Mouse (Mus musculus) hindbrain, embryonic 16.5 days (tissue): ENCODE results near the gene Bad. TPM values are rescaled to one million over a fixed set of nuclear protein-coding genes. Genes with fewer than 3 reads are reported as not detected.

ENCODE experiments used
- ATAC-seq: fragments of 200-750 bp; cut with Nextera tagmentation; 2 replicates; pipeline ENCODE4 v1.8.0; 2017; ENCODE audit warnings: moderate TSS enrichment, moderate library complexity
- H3K27ac ChIP-seq: fragments of 300-500 bp; sonication (generic); 2 replicates; pipeline ENCODE4 v1.5.1; 2014; ENCODE audit warnings: low read depth, mild to moderate bottlenecking, control low read depth, low read length, moderate library complexity
- H3K27me3 ChIP-seq: fragments of 300-500 bp; sonication (generic); replicated peaks from 2 replicates; pipeline ENCODE4 v1.6.1; 2014; ENCODE audit warnings: low read length; ENCODE audit not compliant: control insufficient read depth, insufficient read depth
- H3K36me3 ChIP-seq: fragments of 300-500 bp; sonication (generic); 2 replicates; pipeline ENCODE4 v1.6.1; 2014; ENCODE audit warnings: mild to moderate bottlenecking, low read length, moderate library complexity, mixed read lengths; ENCODE audit not compliant: control insufficient read depth, insufficient read depth
- H3K4me1 ChIP-seq: fragments of 300-500 bp; sonication (generic); 2 replicates; pipeline ENCODE4 v1.6.1; 2014; ENCODE audit warnings: low read depth, low read length; ENCODE audit not compliant: control insufficient read depth, insufficient read depth
- H3K4me2 ChIP-seq: fragments of 300-500 bp; sonication (generic); 2 replicates; pipeline ENCODE4 v1.6.1; 2014; ENCODE audit warnings: mild to moderate bottlenecking, low read length, control low read depth, moderate library complexity
- H3K4me3 ChIP-seq: fragments of 300-500 bp; sonication (generic); 2 replicates; pipeline ENCODE4 v1.5.1; 2014; ENCODE audit warnings: mild to moderate bottlenecking, low read length, control low read depth, moderate library complexity
- H3K9ac ChIP-seq: fragments of 300-500 bp; sonication (generic); 2 replicates; pipeline ENCODE4 v1.6.1; 2014; ENCODE audit warnings: low read depth, mild to moderate bottlenecking, control low read depth, low read length, moderate library complexity
- H3K9me3 ChIP-seq: fragments of 300-500 bp; sonication (generic); 2 replicates; pipeline ENCODE4 v1.6.1; 2014; ENCODE audit warnings: mild to moderate bottlenecking, low read length, moderate library complexity; ENCODE audit not compliant: control insufficient read depth
- WGBS: fragments of 180-500 bp; shearing (Covaris S2); extraction: QIAGEN DNeasy Blood & Tissue Kit; methylation state at CpG from one replicate; pipeline ENCODE4 v1.1.7; 2014; 5-methylcytosine and 5-hydroxymethylcytosine counted together
- microRNA-seq: library from miRNA; unstranded; fragments of <30 nt; microRNA quantifications from one replicate; pipeline ENCODE4, GENCODE M21; 2017
- polyA plus RNA-seq: library from polyadenylated mRNA; unstranded; fragments of >200 nt; fragmentation: Nextera tagmentation; extraction: Ambion mirVana; gene quantifications from 2 replicates; pipeline ENCODE4 v1.2.1, GENCODE M21; 2015

Gene Bad
- polyA plus RNA-seq, 1 experiment from 2014 or later, result 109 TPM

- no peaks in the 10 kb centered on the region for H3K9me3 ChIP-seq
- no peak overlapping the region for H3K27ac ChIP-seq
- H3K4me3 ChIP-seq, result no peak overlapping the region
- H3K4me2 ChIP-seq, result no peak overlapping the region
- no peaks in the 10 kb centered on the region for H3K27me3 ChIP-seq
- H3K9ac ChIP-seq, result no peak overlapping the region
- peaks cover 4% of the 10 kb centered on the region for H3K36me3 ChIP-seq
- 84% methylated on average over 8 of the region's 8 CpGs for WGBS
- H3K4me1 ChIP-seq, result peaks cover 35% of the 10 kb centered on the region
- no peak for ATAC-seq
Measured at GRCm38 (mm10) chr19:6994002-6994401, 52.3 kb downstream of the Bad start.

DNA sequence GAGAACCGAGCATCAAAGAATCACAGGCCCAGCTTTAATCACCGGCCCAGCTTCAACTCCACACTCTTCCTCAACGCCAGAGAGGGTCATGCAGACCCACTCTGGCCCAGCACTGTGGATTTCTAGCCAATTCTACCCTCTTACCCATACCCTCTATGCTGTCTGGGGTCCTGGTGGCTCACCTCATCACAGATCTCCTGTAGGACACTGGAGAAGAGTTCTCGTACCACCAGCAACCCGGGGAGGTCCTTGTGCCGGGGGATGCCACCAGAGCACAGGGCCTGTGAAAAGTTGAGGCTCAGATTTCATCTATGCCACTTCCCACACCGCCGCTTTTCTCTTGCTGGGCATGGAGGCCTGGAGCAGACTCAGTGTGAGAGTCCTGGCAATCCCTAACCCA is 52.8 kb downstream of the Bad start:
- H3K9me3 ChIP-seq, result no peaks in the 10 kb centered on the region
- H3K9ac ChIP-seq, result no peak overlapping the region
- WGBS, result 85% methylated on average over 8 of the region's 8 CpGs
- peaks cover 35% of the 10 kb centered on the region for H3K4me1 ChIP-seq
- no peak for ATAC-seq
- no peak overlapping the region for H3K4me2 ChIP-seq
- H3K27me3 ChIP-seq, result no peaks in the 10 kb centered on the region
- H3K36me3 ChIP-seq, result peaks cover 8% of the 10 kb centered on the region
- no peak overlapping the region for H3K27ac ChIP-seq
- H3K4me3 ChIP-seq, result no peak overlapping the region

GRCm38 (mm10) chr19:6995255-6995991 is 53.8 kb downstream of the Bad start:
- Histone ChIP-seq H3K9me3 (no peaks in the 10 kb centered on the region), H3K36me3 (peaks cover 16% of the 10 kb centered on the region), H3K27me3 (no peaks in the 10 kb centered on the region), H3K4me2 (peak overlapping the region; percentile 75), H3K27ac (peak overlapping the region; percentile 39; the same call in 1 of the 2 replicates), H3K4me1 (peaks cover 35% of the 10 kb centered on the region), H3K9ac (peak overlapping the region; percentile 83), H3K4me3 (peak overlapping the region; percentile 69)
- WGBS, result 45% methylated on average over 21 of the region's 21 CpGs
- ATAC-seq, result no peak

DNA sequence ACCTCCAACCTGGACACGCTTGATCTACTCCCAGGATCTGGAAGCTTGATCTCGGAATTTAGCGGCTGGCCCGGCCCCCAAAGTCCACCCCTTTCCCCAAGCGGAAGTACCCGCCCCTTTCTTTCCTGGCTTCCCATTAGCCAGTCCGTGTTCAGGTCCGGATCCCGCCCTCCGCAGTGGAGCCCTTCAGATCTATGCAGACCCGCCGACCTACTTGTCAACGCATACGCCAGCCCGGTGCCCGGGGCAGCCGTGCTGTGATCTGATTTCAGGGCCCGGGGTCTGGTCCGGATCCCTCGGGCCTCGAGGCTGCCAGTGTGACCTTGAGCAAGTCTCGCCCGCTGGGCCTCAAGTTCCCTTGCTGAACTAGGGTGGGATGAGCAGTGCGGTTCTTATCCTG is 54.3 kb downstream of the Bad start, which contains the start of the genes Nudt22 and Trpt1:
Gene Nudt22, minus strand, starts transcription at position 112 of the 400 bp plus-strand sequence.
Gene Trpt1, plus strand, starts transcription at position 126 of the 400 bp plus-strand sequence.
- no peaks in the 10 kb centered on the region for H3K27me3 ChIP-seq
- peak within 1 kb of the TSS; percentile 83 for H3K9ac ChIP-seq
- H3K4me1 ChIP-seq, result peaks cover 35% of the 10 kb centered on the region
- H3K4me3 ChIP-seq, result peak within 1 kb of the TSS; percentile 69
- peak; percentile 81 for ATAC-seq
- under 1% methylated on average over 24 of the region's 24 CpGs for WGBS
- peak within 1 kb of the TSS; percentile 71 for H3K27ac ChIP-seq
- peak within 1 kb of the TSS; percentile 75 for H3K4me2 ChIP-seq
- peaks cover 16% of the 10 kb centered on the region for H3K36me3 ChIP-seq
- H3K9me3 ChIP-seq, result no peaks in the 10 kb centered on the region

DNA sequence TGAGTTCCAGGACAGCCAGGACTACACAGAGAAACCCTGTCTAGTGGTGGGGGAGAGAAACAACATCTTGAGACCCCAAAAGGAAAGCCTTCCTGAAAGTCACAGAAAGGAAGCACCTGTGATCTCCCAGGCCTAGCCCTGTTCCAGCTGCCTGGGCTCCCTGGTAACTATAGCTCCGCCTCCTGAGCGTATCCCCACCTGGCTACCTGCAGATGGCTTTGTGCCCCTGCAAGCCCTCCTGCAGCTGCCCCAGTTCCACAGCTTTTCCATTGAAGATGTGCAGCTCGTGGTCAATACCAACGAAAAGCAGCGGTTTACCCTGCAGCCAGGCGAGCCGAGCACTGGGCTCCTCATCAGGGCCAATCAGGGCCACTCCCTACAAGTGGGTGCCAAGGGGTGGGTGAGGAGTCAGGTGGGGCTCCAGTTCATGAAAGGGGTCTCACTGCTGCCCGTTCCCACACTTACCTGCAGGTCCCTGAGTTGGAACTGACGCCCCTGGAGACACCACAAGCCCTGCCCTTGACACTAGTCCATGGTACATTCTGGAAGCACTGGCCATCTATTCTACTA is 56.1 kb downstream of the Bad start:
- Histone ChIP-seq H3K9me3 (no peaks in the 10 kb centered on the region), H3K4me3 (no peak overlapping the region), H3K36me3 (peaks cover 16% of the 10 kb centered on the region), H3K9ac (no peak overlapping the region), H3K27me3 (no peaks in the 10 kb centered on the region), H3K4me2 (no peak overlapping the region), H3K4me1 (peaks cover 29% of the 10 kb centered on the region), H3K27ac (no peak overlapping the region)
- ATAC-seq, result no peak
- 79% methylated on average over 9 of the region's 9 CpGs for WGBS

GRCm38 (mm10) chr19:6999360-7000063 is 57.9 kb downstream of the Bad start:
- H3K4me3 ChIP-seq, result no peak overlapping the region
- H3K27ac ChIP-seq, result no peak overlapping the region
- 97% methylated on average over 19 of the region's 19 CpGs for WGBS
- H3K9ac ChIP-seq, result no peak overlapping the region
- peaks cover 23% of the 10 kb centered on the region for H3K4me1 ChIP-seq
- H3K27me3 ChIP-seq, result no peaks in the 10 kb centered on the region
- H3K4me2 ChIP-seq, result no peak overlapping the region
- peaks cover 16% of the 10 kb centered on the region for H3K36me3 ChIP-seq
- H3K9me3 ChIP-seq, result no peaks in the 10 kb centered on the region
- no peak for ATAC-seq

Small RNA genes lying within 50 kb of the gene (microRNA-seq; reads per million reads assigned to microRNA genes)
- gene Mir6990, result 1.2 reads per million

Other genes with a start within 250 kb of the Bad start
- gene Rps6ka4, start 101.2 kb upstream of the Bad start, polyA plus RNA-seq, result 17.3 and 17.4 TPM in 2 replicates
- gene Ccdc88b, start 83.7 kb upstream of the Bad start, polyA plus RNA-seq, result 0.80 and 0.85 TPM in 2 replicates
- 93.9 and 101 TPM in 2 replicates for gene Trmt112, start 32.2 kb upstream of the Bad start, polyA plus RNA-seq
- gene Prdx5, start 31.8 kb upstream of the Bad start, polyA plus RNA-seq, result 408 and 532 TPM in 2 replicates
- 17.7 and 17.8 TPM in 2 replicates for gene Esrra, start 20.0 kb upstream of the Bad start, polyA plus RNA-seq
- 2.9 and 3.3 TPM in 2 replicates for gene Catsperz, start 16.5 kb upstream of the Bad start, polyA plus RNA-seq
- gene Kcnk4, start 7.3 kb upstream of the Bad start, polyA plus RNA-seq, result 14.4 and 19.1 TPM in 2 replicates
- gene Gpr137, start 619 bp downstream of the Bad start, polyA plus RNA-seq, result 67.1 and 77.6 TPM in 2 replicates
- gene Ppp1r14b, start 33.1 kb downstream of the Bad start, polyA plus RNA-seq, result 89.4 and 96.8 TPM in 2 replicates
- 13.1 and 13.8 TPM in 2 replicates for gene Plcb3, start 34.6 kb downstream of the Bad start, polyA plus RNA-seq
- 159 and 192 TPM in 2 replicates for gene Fkbp2, start 38.6 kb downstream of the Bad start, polyA plus RNA-seq
- gene Vegfb, start 45.8 kb downstream of the Bad start, polyA plus RNA-seq, result 49.6 and 71.2 TPM in 2 replicates
- 22.7 and 24.8 TPM in 2 replicates for gene Dnajc4, start 50.7 kb downstream of the Bad start, polyA plus RNA-seq
- gene Nudt22, start 54.3 kb downstream of the Bad start, polyA plus RNA-seq, result 20.6 and 21.8 TPM in 2 replicates
- gene Trpt1, start 54.3 kb downstream of the Bad start, polyA plus RNA-seq, result 22.7 and 25.3 TPM in 2 replicates
- 4.0 and 5.7 TPM in 2 replicates for gene Fermt3, start 77.6 kb downstream of the Bad start, polyA plus RNA-seq
- gene Stip1, start 98.1 kb downstream of the Bad start, polyA plus RNA-seq, result 214 and 236 TPM in 2 replicates
- 6.3 and 7.1 TPM in 2 replicates for gene Macrod1, start 114.9 kb downstream of the Bad start, polyA plus RNA-seq
- 8.8 and 11.3 TPM in 2 replicates for gene Flrt1, start 163.9 kb downstream of the Bad start, polyA plus RNA-seq